Mouse (Mus musculus) heart, postnatal 0 days (tissue): Measurements from ENCODE around the gene Hba-x.

Source experiments
- CTCF ChIP-seq: IDR thresholded peaks from 2 replicates; pipeline ENCODE4 v1.5.1; 2016; ENCODE audit warnings: antibody characterized with exemption, control low read depth, low read depth
- EP300 ChIP-seq: IDR thresholded peaks from 2 replicates; pipeline ENCODE4 v1.6.1; 2016; ENCODE audit warnings: antibody characterized with exemption, low read depth

- TF ChIP-seq CTCF (no peak), EP300 (no peak)
Measured at GRCm38 (mm10) chr11:32253121-32253520, 23.1 kb upstream of the Hba-x start.
